Mouse (Mus musculus) heart, adult 2 months (tissue): ENCODE data around the gene Ndrg4.

Source experiments
- CTCF ChIP-seq: fragments of 200-600 bp; IDR thresholded peaks from 2 replicates; pipeline ENCODE4 v1.8.1; 2022; ENCODE audit warnings: antibody characterized with exemption, mild to moderate bottlenecking, moderate library complexity
- POLR2A ChIP-seq: fragments of 200-500 bp; IDR thresholded peaks from 2 replicates; pipeline ENCODE4 v1.6.1; 2011; ENCODE audit warnings: mild to moderate bottlenecking, low read depth, low read length, control low read depth; ENCODE audit not compliant: insufficient read depth

GRCm38 (mm10) chr8:95676631-95677030, at the start of gene Ndrg4:
- TF ChIP-seq POLR2A (no peak), CTCF (no peak)
